ENCODE assay signal across 14 mouse cellular contexts in genomic region chr2:75073178-75073577, GRCm38 (mm10).
DNase-seq lines count a peak whose midpoint lies in the region; ATAC-seq lines count a peak whose summit lies in the region.
"Had no signal": no experiment of that assay in that cellular context is flagged by ENCODE, and none has a peak within 500 bp of the region (broad histone marks: within the 10 kb centered on the region; RNA-seq: fewer than 3 reads in every experiment).

No protein-coding gene starts in this region.

- WGBS in hindbrain, embryonic 15.5 days = 60% methylated on average over 9 of the region's 9 CpGs
- 90% methylated on average over 9 of the region's 9 CpGs for WGBS in hindbrain, embryonic 10.5 days

- no peak for DNase-seq in hindbrain, embryonic 10.5 days (ENCODE audit: low spot score)
- peak; percentile 78 to 82 for DNase-seq in CD8-positive naive resting alpha-beta T cell, adult 2 months (ENCODE audit: low read depth in 2 of 2, low spot score in 2 of 2)
- peak; percentile 35 for DNase-seq in induced T-regulatory cell, adult 2 months (ENCODE audit: low read depth)
- peak; percentile 83 for DNase-seq in thymus, postnatal 0 days (ENCODE audit: low spot score)
- DNase-seq in left cerebral cortex, adult 18-20 months (ENCODE audit: low spot score in 2 of 2) = no peak
- DNase-seq: adrenal gland, adult 2 months; cerebellum, adult 8-10 months had no signal

- no peak for ATAC-seq in hindbrain, embryonic 15.5 days (ENCODE audit: low FRiP score, low read depth)
- no peak for ATAC-seq in cerebellum, adult (ENCODE audit: insufficient number of reproducible peaks, low FRiP score, low TSS enrichment)
- ATAC-seq: intestine, embryonic 16.5 days; lung, postnatal 0 days; Patski had no signal

- no peaks in the 10 kb centered on the region for H3K27me3 ChIP-seq in hindbrain, embryonic 15.5 days
- H3K27me3 ChIP-seq in hindbrain, embryonic 10.5 days (ENCODE audit: insufficient read depth, poor library complexity, severe bottlenecking) = no peaks in the 10 kb centered on the region
- H3K27me3 ChIP-seq: stomach, embryonic 15.5 days had no signal

- H3K36me3 ChIP-seq in hindbrain, embryonic 15.5 days = no peaks in the 10 kb centered on the region
- no peaks in the 10 kb centered on the region for H3K36me3 ChIP-seq in hindbrain, embryonic 10.5 days
- H3K36me3 ChIP-seq: stomach, embryonic 15.5 days had no signal

- H3K4me2 ChIP-seq in hindbrain, embryonic 15.5 days = no peak overlapping the region
- H3K4me2 ChIP-seq: stomach, embryonic 15.5 days had no signal

- no peak overlapping the region for H3K9ac ChIP-seq in hindbrain, embryonic 15.5 days
- H3K9ac ChIP-seq: stomach, embryonic 15.5 days had no signal

- H3K4me1 ChIP-seq in hindbrain, embryonic 15.5 days (replicated peaks) = peaks cover 29% of the 10 kb centered on the region
- H3K4me1 ChIP-seq in hindbrain, embryonic 10.5 days (replicated peaks) = peaks cover 12% of the 10 kb centered on the region; the same call in 1 of the 2 replicates
- H3K4me1 ChIP-seq: stomach, embryonic 15.5 days had no signal

- H3K9me3 ChIP-seq in hindbrain, embryonic 15.5 days = no peaks in the 10 kb centered on the region
- H3K9me3 ChIP-seq in hindbrain, embryonic 10.5 days = no peaks in the 10 kb centered on the region
- H3K9me3 ChIP-seq: stomach, embryonic 15.5 days had no signal

- H3K4me3 ChIP-seq in hindbrain, embryonic 15.5 days = no peak overlapping the region
- no peak overlapping the region for H3K4me3 ChIP-seq in hindbrain, embryonic 10.5 days
- H3K4me3 ChIP-seq: erythroblast, embryonic 14.5 days; stomach, embryonic 15.5 days had no signal

- H3K27ac ChIP-seq in hindbrain, embryonic 15.5 days (replicated peaks) = peak overlapping the region; percentile 62; the same call in 1 of the 2 replicates
- no peak overlapping the region for H3K27ac ChIP-seq in hindbrain, embryonic 10.5 days
- H3K27ac ChIP-seq: stomach, embryonic 15.5 days had no signal

Comparison
In these comparisons a context has a peak if more than half of its experiments do, and no peak if none do; other contexts are left out.
1. DNase-seq: peak in CD8-positive naive resting alpha-beta T cell, adult 2 months (2 of 2), induced T-regulatory cell, adult 2 months (single experiment) and thymus, postnatal 0 days (single experiment); none in hindbrain, embryonic 10.5 days (single experiment) and left cerebral cortex, adult 18-20 months (0 of 2).